Mouse (Mus musculus) cerebellum, postnatal 14 days (tissue): ENCODE measurements around the gene Poc1b.

Source experiments
- DNase-seq, 2 experiments: peaks; one replicate each; pipeline ENCODE4 v3.0.0; 2021; ENCODE audit warnings: mixed read lengths in 2 of 2

The Poc1b gene

GRCm38 (mm10) chr10:99106703-99107631 lies at the start of gene Poc1b:
Poc1b (plus strand) TSS chr10:99107036.
- peak; percentile 90 to 92 for DNase-seq

GRCm38 (mm10) chr10:99060588-99060987 lies 46.2 kb upstream of the Poc1b start:
- no peak for DNase-seq

GRCm38 (mm10) chr10:99061418-99061817 lies 45.4 kb upstream of the Poc1b start:
- peak; percentile 44 to 47 for DNase-seq

GRCm38 (mm10) chr10:99062546-99062945 lies 44.3 kb upstream of the Poc1b start:
- peak; percentile 33 to 66 for DNase-seq

DNA sequence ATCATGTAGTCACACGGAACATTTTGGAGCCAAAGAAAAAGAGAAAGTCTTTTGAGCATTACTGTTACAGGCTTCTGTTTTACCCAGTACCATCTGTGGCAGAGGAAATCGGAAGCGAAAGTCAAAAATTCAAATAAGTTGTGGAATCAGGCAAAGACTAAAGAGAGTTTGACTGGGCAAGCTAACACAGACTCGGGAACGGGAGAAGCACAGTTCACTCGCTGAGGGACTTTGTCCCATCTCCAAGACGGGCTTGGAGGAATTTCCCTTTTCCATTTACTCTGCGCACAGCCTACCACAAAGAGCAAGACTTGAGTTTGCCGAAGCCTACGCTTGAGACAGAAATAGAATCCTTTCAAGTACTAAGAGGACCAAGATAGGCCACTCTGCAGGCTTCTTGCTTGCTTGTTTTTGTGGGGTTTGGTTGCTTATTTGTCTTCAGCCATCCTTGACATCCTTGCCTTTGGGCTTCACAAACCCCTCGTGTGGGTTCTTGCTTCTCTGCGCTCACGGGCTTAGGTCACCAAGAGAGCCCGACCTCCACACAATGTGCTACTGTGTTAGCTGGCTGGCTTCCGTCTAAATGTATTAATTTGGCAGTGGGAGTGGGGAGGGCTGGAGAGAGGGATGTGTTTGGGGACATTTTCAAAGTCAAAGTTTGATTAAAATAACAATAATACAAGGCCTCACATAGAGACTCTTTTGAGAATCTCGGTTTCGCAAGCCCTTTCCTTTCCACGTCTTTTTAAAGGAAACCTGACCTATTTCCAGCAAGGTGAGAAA lies 30.5 kb upstream of the Poc1b start:
- DNase-seq, result no peak

DNA sequence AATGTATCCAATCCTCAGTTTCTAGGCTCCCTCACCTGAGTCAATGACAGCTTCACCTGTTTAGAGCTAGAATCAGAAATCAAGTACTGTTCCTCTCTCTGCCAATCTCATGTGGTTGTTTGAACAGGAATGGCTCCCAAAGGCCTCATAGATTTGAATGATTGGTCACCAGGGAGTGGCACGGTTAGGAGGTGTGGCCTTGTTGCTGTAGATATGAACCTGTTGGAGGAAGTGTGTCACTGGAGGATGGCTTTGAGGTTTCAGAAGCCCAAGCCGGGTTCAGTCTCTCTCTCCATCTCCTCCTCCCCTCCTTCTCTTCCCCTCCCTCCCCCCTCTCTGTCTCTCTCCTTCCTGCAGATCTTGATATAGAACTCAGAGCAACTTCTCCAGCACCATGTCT lies 28.2 kb upstream of the Poc1b start:
- no peak for DNase-seq

- DNase-seq, result no peak
Observed at GRCm38 (mm10) chr10:99081569-99081990, 25.3 kb upstream of the Poc1b start.

- DNase-seq, result peak; percentile 66 to 77
Observed at GRCm38 (mm10) chr10:99083431-99084003, 23.3 kb upstream of the Poc1b start.

- peak; percentile 95 to 98 for DNase-seq
Observed at GRCm38 (mm10) chr10:99084397-99085239, 22.2 kb upstream of the Poc1b start.

- DNase-seq, result no peak
Observed at GRCm38 (mm10) chr10:99085240-99085587, 21.6 kb upstream of the Poc1b start.

- no peak for DNase-seq
Observed at GRCm38 (mm10) chr10:99086029-99086428, 20.8 kb upstream of the Poc1b start.

DNA sequence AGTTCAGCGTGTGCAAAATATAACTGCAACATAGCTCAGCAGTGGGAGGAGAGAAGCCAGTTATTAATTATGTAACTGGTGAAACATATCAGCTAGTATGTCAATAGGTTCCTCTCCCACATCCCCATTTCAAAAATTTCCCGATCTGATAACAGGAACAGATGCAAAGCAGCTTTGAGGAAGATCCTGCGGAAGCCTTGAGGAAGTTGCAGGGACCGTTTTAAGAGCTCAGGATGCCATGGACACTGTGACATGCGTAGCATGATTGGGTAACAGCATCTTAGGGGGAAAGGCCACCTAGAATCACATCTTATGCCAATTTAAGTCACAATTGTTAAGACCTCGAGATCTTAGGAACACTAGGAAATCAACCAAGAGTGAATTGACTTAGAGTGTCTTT lies 16.9 kb upstream of the Poc1b start:
- DNase-seq, result no peak

- no peak for DNase-seq
Observed at GRCm38 (mm10) chr10:99093364-99093763, 13.5 kb upstream of the Poc1b start.

- DNase-seq, result no peak
Observed at GRCm38 (mm10) chr10:99095114-99095513, 11.7 kb upstream of the Poc1b start.

DNA sequence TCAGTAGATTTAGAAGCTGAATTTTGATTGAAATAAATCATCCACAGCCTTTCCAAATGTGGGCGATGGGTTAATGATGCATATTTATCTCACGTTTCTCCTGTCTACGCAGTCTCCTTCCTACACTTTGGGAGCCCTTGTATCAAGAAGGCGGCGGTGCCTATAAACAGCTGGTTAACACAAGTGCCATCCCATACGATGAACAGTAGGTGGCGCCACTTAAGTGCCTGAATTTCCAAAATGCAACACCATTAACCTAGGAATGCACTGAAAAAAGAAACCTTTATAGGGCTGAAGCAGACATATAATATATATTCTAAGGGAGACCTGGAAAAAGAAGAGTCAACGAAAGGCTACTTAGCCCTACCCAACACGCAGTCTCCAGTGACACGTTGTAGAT lies 9.5 kb upstream of the Poc1b start:
- peak; percentile 54 to 59 for DNase-seq

GRCm38 (mm10) chr10:99105522-99105921 lies 1.3 kb upstream of the Poc1b start:
- DNase-seq, result no peak

- no peak for DNase-seq
Observed at GRCm38 (mm10) chr10:99106311-99106702, 529 bp upstream of the Poc1b start.

- peak; percentile 63 to 64 for DNase-seq
Observed at GRCm38 (mm10) chr10:99107964-99108363, 1.1 kb downstream of the Poc1b start, which contains the start of gene Galnt4. Galnt4 (plus strand) TSS chr10:99108159.

- DNase-seq, result no peak
Observed at GRCm38 (mm10) chr10:99108431-99108982, 1.7 kb downstream of the Poc1b start.

DNA sequence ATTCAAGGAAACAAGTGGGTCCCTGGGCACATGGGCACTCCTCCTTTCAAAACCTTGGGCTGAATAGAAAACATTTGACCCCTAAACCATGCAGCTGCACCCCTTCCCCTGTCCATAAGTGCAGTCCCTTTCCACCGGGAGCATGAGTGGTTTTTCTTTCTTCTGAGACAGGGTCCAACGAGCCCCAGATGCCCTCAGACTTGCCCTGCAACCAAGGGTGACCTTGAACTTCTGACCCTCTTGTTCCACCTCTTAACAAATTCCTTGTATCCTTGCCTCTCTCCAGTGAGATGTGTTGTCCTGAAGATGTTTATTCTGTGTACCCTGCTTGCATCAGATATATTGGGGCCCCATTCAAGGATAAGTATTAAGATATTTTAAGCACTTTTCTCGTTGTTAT lies 6.7 kb downstream of the Poc1b start:
- DNase-seq, result no peak

- no peak for DNase-seq
Observed at GRCm38 (mm10) chr10:99114295-99114694, 7.5 kb downstream of the Poc1b start.
